Mouse (Mus musculus): Measurements from ENCODE around the gene Gm6588. TPM values are rescaled to one million over a fixed set of nuclear protein-coding genes. Genes with fewer than 3 reads are reported as not detected.

Gm6588 gene
- polyA plus RNA-seq, 1 experiment from 2014 or later: not detected

DNA sequence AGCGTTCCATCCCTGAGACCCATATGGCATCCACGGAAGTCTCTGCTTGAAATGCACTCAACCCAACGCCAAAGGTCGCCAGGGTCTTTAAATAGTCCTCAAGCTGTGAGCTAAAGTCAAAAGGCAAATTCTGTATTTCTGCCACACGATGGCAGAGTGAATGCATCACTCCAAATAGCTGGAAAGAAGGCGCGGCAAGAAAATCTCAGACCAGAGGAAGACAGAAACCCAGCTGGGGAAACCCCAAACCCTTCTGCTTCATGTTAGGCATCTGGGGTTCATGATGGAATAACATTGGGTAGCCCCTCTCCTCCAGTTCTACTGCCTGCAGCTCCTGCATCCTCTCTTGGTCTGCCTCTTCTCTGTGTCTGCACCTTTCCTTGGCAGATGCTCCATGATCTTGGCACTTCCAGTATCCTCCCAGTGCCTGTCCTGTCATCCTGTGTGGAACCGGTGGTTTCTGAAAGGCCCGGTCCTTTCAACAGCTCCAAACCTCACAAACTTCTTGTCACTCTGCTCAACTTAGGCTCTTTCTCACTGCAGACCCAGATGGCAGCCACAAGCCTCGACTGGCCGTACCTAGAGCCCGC, 5.8 kb downstream of the Gm6588 start:
- Histone ChIP-seq H3K4me2 (ENCODE audit: low read depth, low read length) (no peak overlapping the region), H3K4me3 (ENCODE audit: low read length) (no peak overlapping the region), H3K36me3 (ENCODE audit: control insufficient read depth, insufficient read depth) (no peaks in the 10 kb centered on the region), H3K9me3 (replicated peaks; ENCODE audit: control insufficient read depth, low read length) (no peaks in the 10 kb centered on the region), H3K9ac (ENCODE audit: low read length) (no peak overlapping the region), H3K27ac (ENCODE audit: low read length) (no peak overlapping the region), H3K27me3 (ENCODE audit: control insufficient read depth, insufficient read depth, low read length) (peaks cover 46% of the 10 kb centered on the region), H3K4me1 (ENCODE audit: control insufficient read depth, insufficient read depth, low read length) (no peaks in the 10 kb centered on the region)
- 49% methylated on average over 12 of the region's 12 CpGs for WGBS
- ATAC-seq (replicated peaks; ENCODE audit: extremely low read depth, insufficient read depth, low FRiP score): no peak

DNA sequence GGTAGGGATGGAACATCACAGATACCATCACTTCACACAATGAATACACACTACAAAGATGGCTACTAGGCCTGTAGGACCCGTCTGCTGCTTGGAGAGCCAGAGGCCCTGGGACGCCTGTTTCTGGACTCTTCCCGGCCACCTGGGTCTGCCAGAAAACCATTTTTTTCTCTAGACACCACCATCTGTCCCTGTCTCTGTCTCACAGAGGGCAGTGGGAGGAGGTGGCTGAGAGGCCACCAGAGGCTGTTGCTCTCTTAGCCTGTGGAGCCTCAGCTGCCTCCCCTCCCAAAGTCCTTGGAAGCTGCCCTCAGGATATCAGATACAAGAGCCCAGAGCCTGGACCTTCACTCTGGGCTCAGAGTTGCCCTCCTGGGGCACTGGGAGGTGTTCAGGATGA, 10.7 kb downstream of the Gm6588 start:
- no peak overlapping the region for H3K9ac ChIP-seq (ENCODE audit: low read length)
- H3K27me3 ChIP-seq (ENCODE audit: control insufficient read depth, insufficient read depth, low read length): peaks cover 53% of the 10 kb centered on the region
- ATAC-seq (replicated peaks; ENCODE audit: extremely low read depth, insufficient read depth, low FRiP score): no peak
- H3K9me3 ChIP-seq (replicated peaks; ENCODE audit: control insufficient read depth, low read length): no peaks in the 10 kb centered on the region
- H3K4me3 ChIP-seq (ENCODE audit: low read length): no peak overlapping the region
- no peaks in the 10 kb centered on the region for H3K36me3 ChIP-seq (ENCODE audit: control insufficient read depth, insufficient read depth)
- H3K4me1 ChIP-seq (ENCODE audit: control insufficient read depth, insufficient read depth, low read length): no peaks in the 10 kb centered on the region
- H3K4me2 ChIP-seq (ENCODE audit: low read depth, low read length): no peak overlapping the region
- no peak overlapping the region for H3K27ac ChIP-seq (ENCODE audit: low read length)
- WGBS: 63% methylated on average over 3 of the region's 3 CpGs

DNA sequence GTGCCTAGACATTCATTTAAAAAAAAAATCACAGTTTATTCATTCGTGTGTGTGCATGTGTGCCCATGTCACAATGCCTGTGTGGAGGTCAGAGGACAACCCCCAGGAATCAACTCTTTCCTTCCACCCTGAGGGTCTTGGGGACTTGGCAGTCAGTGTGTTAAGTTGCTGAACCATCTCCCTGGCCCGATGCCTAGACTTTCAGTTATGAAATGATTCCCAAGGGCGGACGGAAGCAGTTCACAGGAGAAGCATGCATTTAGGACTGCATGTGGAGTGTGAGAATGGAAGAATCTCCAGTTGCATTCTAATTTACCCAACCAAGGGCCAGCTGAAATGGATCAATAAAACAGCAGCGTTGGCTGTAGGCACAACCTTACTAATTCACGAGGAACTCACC, 17.1 kb downstream of the Gm6588 start:
- no peak for ATAC-seq (replicated peaks; ENCODE audit: extremely low read depth, insufficient read depth, low FRiP score)
- Histone ChIP-seq H3K36me3 (ENCODE audit: control insufficient read depth, insufficient read depth) (no peaks in the 10 kb centered on the region), H3K4me2 (ENCODE audit: low read depth, low read length) (no peak overlapping the region), H3K27ac (ENCODE audit: low read length) (no peak overlapping the region), H3K4me3 (ENCODE audit: low read length) (no peak overlapping the region), H3K27me3 (ENCODE audit: control insufficient read depth, insufficient read depth, low read length) (peaks cover 24% of the 10 kb centered on the region), H3K4me1 (ENCODE audit: control insufficient read depth, insufficient read depth, low read length) (no peaks in the 10 kb centered on the region), H3K9me3 (replicated peaks; ENCODE audit: control insufficient read depth, low read length) (peaks cover 6% of the 10 kb centered on the region; the same call in 1 of the 2 replicates), H3K9ac (ENCODE audit: low read length) (no peak overlapping the region)
- WGBS: 48% methylated on average over 6 of the region's 6 CpGs

DNA sequence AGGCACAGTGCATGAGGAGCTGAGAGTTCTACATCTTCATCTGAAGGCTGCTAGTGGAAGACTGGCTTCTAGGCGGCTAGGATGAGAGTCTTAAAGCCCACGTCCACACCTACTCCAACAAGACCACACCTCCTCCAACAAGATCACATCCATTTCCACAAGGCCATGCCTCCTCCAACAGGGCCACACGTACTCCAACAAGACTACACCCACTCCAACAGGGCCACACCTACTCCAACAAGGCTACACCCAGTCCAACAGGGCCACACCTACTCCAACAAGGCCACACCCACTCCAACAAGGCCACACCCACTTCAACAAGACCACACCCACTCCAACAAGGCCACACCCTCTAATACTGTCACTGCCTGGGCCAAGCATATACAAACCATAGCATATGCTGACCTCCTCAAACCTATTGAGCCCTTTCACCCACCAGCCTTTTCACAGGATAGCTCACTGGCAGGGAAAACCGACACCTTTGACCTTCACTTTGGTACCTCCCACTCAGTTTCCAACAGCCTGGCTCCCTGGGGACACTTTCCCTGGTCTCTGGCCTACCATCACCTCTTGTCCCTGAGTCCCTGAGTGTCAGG, 19.9 kb downstream of the Gm6588 start:
- ATAC-seq (replicated peaks; ENCODE audit: extremely low read depth, insufficient read depth, low FRiP score): no peak
- Histone ChIP-seq H3K27me3 (ENCODE audit: control insufficient read depth, insufficient read depth, low read length) (peaks cover 25% of the 10 kb centered on the region), H3K4me3 (ENCODE audit: low read length) (no peak overlapping the region), H3K9me3 (replicated peaks; ENCODE audit: control insufficient read depth, low read length) (peaks cover 6% of the 10 kb centered on the region; the same call in 1 of the 2 replicates), H3K4me2 (ENCODE audit: low read depth, low read length) (no peak overlapping the region), H3K4me1 (ENCODE audit: control insufficient read depth, insufficient read depth, low read length) (no peaks in the 10 kb centered on the region), H3K9ac (ENCODE audit: low read length) (no peak overlapping the region), H3K27ac (ENCODE audit: low read length) (no peak overlapping the region), H3K36me3 (ENCODE audit: control insufficient read depth, insufficient read depth) (no peaks in the 10 kb centered on the region)
- 69% methylated on average over 4 of the region's 4 CpGs for WGBS

DNA sequence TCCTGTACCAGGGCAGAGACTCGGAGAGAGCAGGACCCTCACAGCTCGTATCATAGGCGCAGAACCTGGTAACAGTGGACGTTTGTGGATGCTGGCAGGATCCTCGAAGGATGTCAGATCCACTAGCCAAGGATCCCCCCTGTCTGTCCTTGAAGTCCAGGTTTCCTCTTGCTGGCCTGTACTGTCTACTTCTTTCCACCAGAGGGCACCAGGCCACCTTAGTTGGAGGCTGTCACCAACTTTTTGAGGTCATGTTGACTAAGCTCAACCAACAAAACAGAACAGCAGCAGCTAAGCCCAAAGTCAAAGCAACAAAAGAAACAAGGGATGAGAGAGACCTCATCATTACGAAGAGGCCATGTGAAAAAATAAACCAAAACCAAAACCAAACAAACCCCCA, 20.9 kb downstream of the Gm6588 start:
- Histone ChIP-seq H3K4me2 (ENCODE audit: low read depth, low read length) (no peak overlapping the region), H3K9ac (ENCODE audit: low read length) (no peak overlapping the region), H3K4me1 (ENCODE audit: control insufficient read depth, insufficient read depth, low read length) (no peaks in the 10 kb centered on the region), H3K27ac (ENCODE audit: low read length) (no peak overlapping the region), H3K27me3 (ENCODE audit: control insufficient read depth, insufficient read depth, low read length) (peaks cover 21% of the 10 kb centered on the region), H3K9me3 (replicated peaks; ENCODE audit: control insufficient read depth, low read length) (peaks cover 6% of the 10 kb centered on the region; the same call in 1 of the 2 replicates), H3K4me3 (ENCODE audit: low read length) (no peak overlapping the region), H3K36me3 (ENCODE audit: control insufficient read depth, insufficient read depth) (no peaks in the 10 kb centered on the region)
- 75% methylated on average over 6 of the region's 6 CpGs for WGBS
- no peak for ATAC-seq (replicated peaks; ENCODE audit: extremely low read depth, insufficient read depth, low FRiP score)

DNA sequence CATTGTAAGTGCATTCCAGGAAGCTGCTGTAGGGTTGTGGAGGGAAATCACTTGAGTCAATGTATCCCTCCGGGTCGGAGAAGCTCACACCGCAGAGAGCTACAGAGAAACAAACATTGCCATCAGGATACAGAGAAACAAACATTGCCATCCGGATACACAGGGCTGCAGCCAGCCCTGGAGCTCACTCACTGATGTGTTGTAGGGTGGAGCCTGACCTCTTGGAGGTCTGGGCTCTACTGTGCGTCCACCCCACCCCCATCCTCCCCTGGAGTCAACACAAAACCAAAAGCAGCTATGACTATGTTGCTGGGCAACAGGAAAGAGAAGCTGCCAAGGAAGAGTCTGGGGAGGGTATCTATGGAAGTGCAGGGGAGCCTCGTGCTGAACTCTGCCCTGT, 24.2 kb downstream of the Gm6588 start:
- no peak overlapping the region for H3K9ac ChIP-seq (ENCODE audit: low read length)
- H3K4me1 ChIP-seq (ENCODE audit: control insufficient read depth, insufficient read depth, low read length): no peaks in the 10 kb centered on the region
- peaks cover 6% of the 10 kb centered on the region; the same call in 1 of the 2 replicates for H3K9me3 ChIP-seq (replicated peaks; ENCODE audit: control insufficient read depth, low read length)
- no peak for ATAC-seq (replicated peaks; ENCODE audit: extremely low read depth, insufficient read depth, low FRiP score)
- no peak overlapping the region for H3K4me3 ChIP-seq (ENCODE audit: low read length)
- no peak overlapping the region for H3K4me2 ChIP-seq (ENCODE audit: low read depth, low read length)
- H3K36me3 ChIP-seq (ENCODE audit: control insufficient read depth, insufficient read depth): no peaks in the 10 kb centered on the region
- no peak overlapping the region for H3K27ac ChIP-seq (ENCODE audit: low read length)
- 38% methylated on average over 6 of the region's 6 CpGs for WGBS
- peaks cover 27% of the 10 kb centered on the region for H3K27me3 ChIP-seq (ENCODE audit: control insufficient read depth, insufficient read depth, low read length)

DNA sequence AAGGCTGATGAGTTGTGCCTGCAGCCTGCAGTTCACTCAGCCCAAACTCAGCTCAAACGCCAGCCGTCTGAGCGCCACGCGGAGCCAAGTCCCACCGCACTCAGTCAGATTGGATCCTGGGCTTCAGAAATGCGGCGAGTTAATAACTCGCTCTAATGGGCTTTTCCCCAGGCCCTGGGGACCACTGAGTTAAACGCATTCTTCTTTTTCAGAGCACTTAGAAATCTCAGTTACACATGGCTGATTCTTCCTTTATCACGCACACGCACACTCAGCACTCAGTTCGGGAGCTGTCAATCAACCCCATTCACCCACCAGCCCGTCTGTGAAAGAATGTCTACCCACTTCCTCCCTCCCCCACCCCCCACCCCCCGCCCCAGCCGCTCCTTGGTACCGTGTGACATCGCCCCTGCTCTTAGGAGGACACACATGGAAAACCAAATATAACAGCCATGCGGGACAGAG, 32.8 kb downstream of the Gm6588 start:
- Histone ChIP-seq H3K4me1 (ENCODE audit: control insufficient read depth, insufficient read depth, low read length) (no peaks in the 10 kb centered on the region), H3K4me3 (ENCODE audit: low read length) (no peak overlapping the region), H3K9ac (ENCODE audit: low read length) (no peak overlapping the region), H3K4me2 (ENCODE audit: low read depth, low read length) (no peak overlapping the region), H3K27ac (ENCODE audit: low read length) (no peak overlapping the region), H3K36me3 (ENCODE audit: control insufficient read depth, insufficient read depth) (no peaks in the 10 kb centered on the region), H3K27me3 (ENCODE audit: control insufficient read depth, insufficient read depth, low read length) (peaks cover 44% of the 10 kb centered on the region), H3K9me3 (replicated peaks; ENCODE audit: control insufficient read depth, low read length) (no peaks in the 10 kb centered on the region)
- no peak for ATAC-seq (replicated peaks; ENCODE audit: extremely low read depth, insufficient read depth, low FRiP score)
- WGBS: 31% methylated on average over 19 of the region's 19 CpGs

DNA sequence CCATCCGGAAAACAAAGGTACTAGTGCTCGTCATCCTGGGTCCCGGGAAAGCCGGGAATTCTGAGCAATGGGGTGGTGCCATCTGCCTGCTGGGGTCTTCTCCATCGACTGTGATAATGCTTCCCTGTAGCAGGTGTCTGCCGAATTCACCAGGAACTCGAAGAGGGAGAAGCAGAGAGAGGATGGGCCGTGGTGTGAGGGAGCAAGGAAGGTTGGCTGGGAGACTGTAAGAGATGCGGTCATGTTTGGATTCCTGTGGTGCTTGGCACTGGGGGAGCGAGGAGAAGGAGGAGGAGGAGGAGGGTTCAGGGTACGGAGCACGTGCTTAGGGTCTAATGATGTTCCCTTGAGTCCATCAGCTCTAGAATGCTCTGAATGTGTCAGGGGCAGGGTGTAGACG, 33.3 kb downstream of the Gm6588 start:
- Histone ChIP-seq H3K36me3 (ENCODE audit: control insufficient read depth, insufficient read depth) (no peaks in the 10 kb centered on the region), H3K27ac (ENCODE audit: low read length) (no peak overlapping the region), H3K27me3 (ENCODE audit: control insufficient read depth, insufficient read depth, low read length) (peaks cover 41% of the 10 kb centered on the region), H3K9me3 (replicated peaks; ENCODE audit: control insufficient read depth, low read length) (no peaks in the 10 kb centered on the region), H3K4me1 (ENCODE audit: control insufficient read depth, insufficient read depth, low read length) (no peaks in the 10 kb centered on the region), H3K4me2 (ENCODE audit: low read depth, low read length) (no peak overlapping the region), H3K4me3 (ENCODE audit: low read length) (no peak overlapping the region), H3K9ac (ENCODE audit: low read length) (no peak overlapping the region)
- ATAC-seq (replicated peaks; ENCODE audit: extremely low read depth, insufficient read depth, low FRiP score): no peak
- WGBS: 69% methylated on average over 13 of the region's 13 CpGs

DNA sequence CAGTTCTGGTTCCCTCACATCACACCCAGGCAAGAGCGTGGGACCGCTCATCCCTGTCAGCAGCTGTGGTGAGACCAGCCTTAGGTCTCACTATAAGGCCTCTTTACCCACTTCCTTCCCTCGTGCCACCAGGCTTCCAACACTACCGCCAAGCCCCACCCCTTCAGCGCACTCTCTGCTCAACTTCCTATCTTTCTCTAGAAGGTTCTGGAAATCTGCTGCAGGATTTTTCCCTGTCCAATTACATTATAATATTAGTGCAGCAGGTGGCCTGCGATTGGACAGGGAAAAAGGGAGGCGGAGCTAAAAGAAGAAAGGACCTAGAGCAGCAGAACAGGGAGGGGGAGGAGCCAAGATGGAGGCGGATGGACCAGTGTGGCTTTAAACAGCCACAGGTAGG, 33.8 kb downstream of the Gm6588 start:
- ATAC-seq (replicated peaks; ENCODE audit: extremely low read depth, insufficient read depth, low FRiP score): no peak
- no peak overlapping the region for H3K4me2 ChIP-seq (ENCODE audit: low read depth, low read length)
- no peaks in the 10 kb centered on the region for H3K36me3 ChIP-seq (ENCODE audit: control insufficient read depth, insufficient read depth)
- 76% methylated on average over 8 of the region's 8 CpGs for WGBS
- H3K27me3 ChIP-seq (ENCODE audit: control insufficient read depth, insufficient read depth, low read length): peaks cover 38% of the 10 kb centered on the region
- H3K27ac ChIP-seq (ENCODE audit: low read length): no peak overlapping the region
- no peak overlapping the region for H3K4me3 ChIP-seq (ENCODE audit: low read length)
- H3K4me1 ChIP-seq (ENCODE audit: control insufficient read depth, insufficient read depth, low read length): no peaks in the 10 kb centered on the region
- no peak overlapping the region for H3K9ac ChIP-seq (ENCODE audit: low read length)
- no peaks in the 10 kb centered on the region for H3K9me3 ChIP-seq (replicated peaks; ENCODE audit: control insufficient read depth, low read length)
